Mouse (Mus musculus) kidney, postnatal 10 days (tissue): Measurements from ENCODE around the gene Lars2.

Source experiments
- DNase-seq: peaks from one replicate; pipeline ENCODE4 v3.0.0; 2021; ENCODE audit warnings: mixed read lengths

The Lars2 gene

GRCm38 (mm10) chr9:123509638-123510604, 143.2 kb downstream of the Lars2 start:
- no peak for DNase-seq

- no peak for DNase-seq
Observed at GRCm38 (mm10) chr9:123510926-123511325, 144.2 kb downstream of the Lars2 start.
